Mouse (Mus musculus) bone marrow, adult 2 months (tissue): Measurements from ENCODE around the gene Zfp668. TPM values are rescaled to one million over a fixed set of nuclear protein-coding genes. Genes with fewer than 3 reads are reported as not detected.

ENCODE experiments used
- H3K27ac ChIP-seq: fragments of 200-500 bp; 2 replicates; pipeline ENCODE4 v1.5.1; 2012; ENCODE audit warnings: low read depth, mild to moderate bottlenecking, control low read depth, inconsistent platforms, low read length; ENCODE audit not compliant: control insufficient read depth, poor library complexity, insufficient read depth
- H3K4me1 ChIP-seq: fragments of 200-500 bp; 2 replicates; pipeline ENCODE4 v1.6.1; 2011; ENCODE audit warnings: low read length; ENCODE audit not compliant: control insufficient read depth, insufficient read depth
- H3K4me3 ChIP-seq: fragments of 200-500 bp; replicated peaks from 2 replicates; pipeline ENCODE3; 2011; ENCODE audit warnings: mild to moderate bottlenecking, low read depth, low read length, control low read depth; ENCODE audit not compliant: control insufficient read depth
- CTCF ChIP-seq: fragments of 200-500 bp; IDR thresholded peaks from 2 replicates; pipeline ENCODE4 v1.5.1; 2011; ENCODE audit warnings: low read length, control low read depth; ENCODE audit not compliant: control insufficient read depth, insufficient read depth
- POLR2A ChIP-seq: fragments of 200-500 bp; IDR thresholded peaks from 2 replicates; pipeline ENCODE4 v1.6.1; 2011; ENCODE audit warnings: low read depth, mild to moderate bottlenecking, control low read depth, low read length, borderline replicate concordance; ENCODE audit not compliant: control insufficient read depth
- WGBS: fragments of 180-500 bp; shearing (Covaris S2); methylation state at CpG from one replicate; pipeline ENCODE4 v1.1.7; 2018; 5-methylcytosine and 5-hydroxymethylcytosine counted together
- polyA plus RNA-seq: library from polyadenylated mRNA; stranded (reverse); fragments of >200 nt; gene quantifications from 2 replicates; pipeline ENCODE4 v1.2.4, GENCODE M21; 2011; ENCODE audit warnings: low replicate concordance; ENCODE audit not compliant: missing spikeins, insufficient read depth, insufficient read length

Gene Zfp668
- polyA plus RNA-seq, 1 experiment: 8.3 TPM

- Histone ChIP-seq H3K4me3 (no peak overlapping the region), H3K27ac (no peak overlapping the region), H3K4me1 (no peaks in the 10 kb centered on the region)
- WGBS: 87% methylated on average over 15 of the region's 15 CpGs
- TF ChIP-seq CTCF: no peak
- TF ChIP-seq POLR2A: no peak
These were observed 61.4 kb downstream of the Zfp668 start for GRCm38 (mm10) chr7:127815116-127815665.

- Histone ChIP-seq H3K27ac (no peak overlapping the region), H3K4me3 (no peak overlapping the region), H3K4me1 (no peaks in the 10 kb centered on the region)
- no peak for TF ChIP-seq POLR2A
- no peak for TF ChIP-seq CTCF
- 83% methylated on average over 19 of the region's 19 CpGs for WGBS
These were observed 62.2 kb downstream of the Zfp668 start for GRCm38 (mm10) chr7:127814241-127814921.

GRCm38 (mm10) chr7:127813821-127814220 lies 62.8 kb downstream of the Zfp668 start:
- H3K27ac ChIP-seq: no peak overlapping the region
- WGBS: 69% methylated on average over 4 of the region's 4 CpGs
- TF ChIP-seq POLR2A: no peak
- TF ChIP-seq CTCF: no peak
- no peaks in the 10 kb centered on the region for H3K4me1 ChIP-seq
- H3K4me3 ChIP-seq: no peak overlapping the region

Other genes starting within 250 kb of the Zfp668 start
- gene Bcl7c, start 167.9 kb downstream of the Zfp668 start, polyA plus RNA-seq: 44.5 and 65.5 TPM in 2 replicates
- gene Ctf1, start 164.1 kb downstream of the Zfp668 start, polyA plus RNA-seq: not detected in 2 replicates
- gene Ctf2, start 144.7 kb downstream of the Zfp668 start, polyA plus RNA-seq: not detected in 2 replicates
- 18.8 and 23.0 TPM in 2 replicates for gene Fbxl19, start 132.3 kb downstream of the Zfp668 start, polyA plus RNA-seq
- 7.6 and 14.6 TPM in 2 replicates for gene Orai3, start 107.0 kb downstream of the Zfp668 start, polyA plus RNA-seq
- 24.2 and 36.3 TPM in 2 replicates for gene Setd1a, start 100.2 kb downstream of the Zfp668 start, polyA plus RNA-seq
- 0.75 TPM in 1 of 2 replicates, not detected in the other for gene Gm49388, start 91.2 kb downstream of the Zfp668 start, polyA plus RNA-seq
- gene Hsd3b7, start 76.2 kb downstream of the Zfp668 start, polyA plus RNA-seq: 13.3 and 23.4 TPM in 2 replicates
- 246 and 342 TPM in 2 replicates for gene Stx4a, start 52.5 kb downstream of the Zfp668 start, polyA plus RNA-seq
- gene Stx1b, start 52.3 kb downstream of the Zfp668 start, polyA plus RNA-seq: 1.1 and 1.8 TPM in 2 replicates
- 15.9 and 24.7 TPM in 2 replicates for gene Zfp646, start 607 bp downstream of the Zfp668 start, polyA plus RNA-seq
- 1.6 TPM in 1 of 2 replicates, not detected in the other for gene Prss53, start 14.1 kb upstream of the Zfp668 start, polyA plus RNA-seq
- gene Gm21974, start 18.6 kb upstream of the Zfp668 start, polyA plus RNA-seq: not detected in 2 replicates
- 15.1 and 22.3 TPM in 2 replicates for gene Vkorc1, start 18.8 kb upstream of the Zfp668 start, polyA plus RNA-seq
- 42.4 and 66.8 TPM in 2 replicates for gene Bckdk, start 27.3 kb upstream of the Zfp668 start, polyA plus RNA-seq
- 14.5 and 15.7 TPM in 2 replicates for gene Kat8, start 35.7 kb upstream of the Zfp668 start, polyA plus RNA-seq
- 1.8 TPM in 1 of 2 replicates, not detected in the other for gene Prss8, start 53.3 kb upstream of the Zfp668 start, polyA plus RNA-seq
- gene Prss36, start 69.9 kb upstream of the Zfp668 start, polyA plus RNA-seq: 1.3 and 4.3 TPM in 2 replicates
- gene Fus, start 90.6 kb upstream of the Zfp668 start, polyA plus RNA-seq: 627 and 763 TPM in 2 replicates
- 17.7 and 19.9 TPM in 2 replicates for gene Pycard, start 117.0 kb upstream of the Zfp668 start, polyA plus RNA-seq
- 0.45 and 1.1 TPM in 2 replicates for gene Trim72, start 127.1 kb upstream of the Zfp668 start, polyA plus RNA-seq
- gene Itgam, start 185.8 kb upstream of the Zfp668 start, polyA plus RNA-seq: 15.4 and 60.8 TPM in 2 replicates
- gene Gm49368, start 185.9 kb upstream of the Zfp668 start, polyA plus RNA-seq: 8.2 and 16.7 TPM in 2 replicates